Mouse (Mus musculus) spleen, postnatal 4 days (tissue): ENCODE measurements around the gene Pnma1.
A peak's percentile ranks its signal among the peaks of the same experiment; 100 is the strongest.

ENCODE experiments used
- DNase-seq, 2 experiments: peaks; one replicate each; pipeline ENCODE4 v3.0.0; 2022; ENCODE audit warnings: low spot score in 2 of 2

Gene Pnma1

GRCm38 (mm10) chr12:84147954-84148621 lies at the start of gene Pnma1:
Gene Pnma1 (minus strand): TSS chr12:84148489.
- DNase-seq = peak; percentile 79 to 86

- DNase-seq = no peak
Observed at GRCm38 (mm10) chr12:84195195-84195594, 46.9 kb upstream of the Pnma1 start.

GRCm38 (mm10) chr12:84194400-84195109 lies 46.3 kb upstream of the Pnma1 start:
- peak in 1 of 2 experiments; percentile 61 for DNase-seq

GRCm38 (mm10) chr12:84193642-84194399 lies 45.5 kb upstream of the Pnma1 start:
- DNase-seq = peak; percentile 93 to 96

GRCm38 (mm10) chr12:84192741-84193641 lies 44.7 kb upstream of the Pnma1 start:
- DNase-seq = peak; percentile 77 to 90

- no peak for DNase-seq
Observed at GRCm38 (mm10) chr12:84192280-84192679, 44.0 kb upstream of the Pnma1 start.

GRCm38 (mm10) chr12:84191770-84192169 lies 43.5 kb upstream of the Pnma1 start:
- DNase-seq = peak in 1 of 2 experiments; percentile 60

- peak in 1 of 2 experiments; percentile 63 for DNase-seq
Observed at GRCm38 (mm10) chr12:84191190-84191589, 42.9 kb upstream of the Pnma1 start.

- peak in 1 of 2 experiments; percentile 58 for DNase-seq
Observed at GRCm38 (mm10) chr12:84190151-84190820, 42.0 kb upstream of the Pnma1 start.

GRCm38 (mm10) chr12:84188881-84189444 lies 40.7 kb upstream of the Pnma1 start:
- peak in 1 of 2 experiments; percentile 64 for DNase-seq

GRCm38 (mm10) chr12:84187752-84188601 lies 39.7 kb upstream of the Pnma1 start:
- no peak for DNase-seq

- no peak for DNase-seq
Observed at GRCm38 (mm10) chr12:84186950-84187349, 38.7 kb upstream of the Pnma1 start.

GRCm38 (mm10) chr12:84186536-84186935 lies 38.2 kb upstream of the Pnma1 start:
- DNase-seq = no peak

- DNase-seq = no peak
Observed at GRCm38 (mm10) chr12:84185547-84185946, 37.3 kb upstream of the Pnma1 start.

GRCm38 (mm10) chr12:84184979-84185378 lies 36.7 kb upstream of the Pnma1 start:
- DNase-seq = no peak

GRCm38 (mm10) chr12:84181999-84182398 lies 33.7 kb upstream of the Pnma1 start:
- DNase-seq = no peak

GRCm38 (mm10) chr12:84180701-84181435 lies 32.6 kb upstream of the Pnma1 start:
- peak; percentile 84 to 88 for DNase-seq

GRCm38 (mm10) chr12:84180090-84180489 lies 31.8 kb upstream of the Pnma1 start:
- no peak for DNase-seq
